8 mouse cellular contexts compared by ENCODE assay signal in genomic region chr1:22806626-22807096, GRCm38 (mm10). TPM values are rescaled to one million over a fixed set of nuclear protein-coding genes. Genes with fewer than 3 reads are reported as not detected.
DNase-seq lines count a peak whose midpoint lies in the region; ATAC-seq and TF ChIP-seq lines count a peak whose summit lies in the region.

No protein-coding gene starts in this region.

- TF ChIP-seq POLR2A in limb, embryonic 14.5 days (IDR thresholded peaks at IDR 0.05; ENCODE audit: borderline replicate concordance, extremely low read depth, insufficient read depth, insufficient read length), result no peak

- no peaks in the 10 kb centered on the region for H3K36me3 ChIP-seq in heart, embryonic 10.5 days
- H3K36me3 ChIP-seq in limb, embryonic 14.5 days (ENCODE audit: control insufficient read depth, insufficient read depth, low read length), result no peaks in the 10 kb centered on the region
- no peaks in the 10 kb centered on the region for H3K36me3 ChIP-seq in stomach, postnatal 0 days (ENCODE audit: control insufficient read depth, insufficient read depth, low read length)

- peak overlapping the region; percentile 76 for H3K4me3 ChIP-seq in heart, embryonic 10.5 days
- H3K4me3 ChIP-seq in limb, embryonic 14.5 days (replicated peaks; ENCODE audit: low read length), result peak overlapping the region; percentile 66
- H3K4me3 ChIP-seq in stomach, postnatal 0 days (ENCODE audit: low read depth, low read length), result peak overlapping the region; percentile 57

- TF ChIP-seq EP300 in stomach, postnatal 0 days (optimal IDR thresholded peaks at IDR 0.05), result no peak

- peaks cover 11% of the 10 kb centered on the region; the same call in 1 of the 2 replicates for H3K4me1 ChIP-seq in heart, embryonic 10.5 days
- peaks cover 3% of the 10 kb centered on the region; the same call in 1 of the 2 replicates for H3K4me1 ChIP-seq in limb, embryonic 14.5 days (ENCODE audit: control insufficient read depth, insufficient read depth, low read length)
- no peaks in the 10 kb centered on the region for H3K4me1 ChIP-seq in stomach, postnatal 0 days (replicated peaks; ENCODE audit: control insufficient read depth, insufficient read depth)

- H3K9ac ChIP-seq in limb, embryonic 14.5 days (ENCODE audit: low read depth, low read length, severe bottlenecking), result no peak overlapping the region
- H3K9ac ChIP-seq in stomach, postnatal 0 days (ENCODE audit: low read length), result no peak overlapping the region

- no peak for ATAC-seq in limb, embryonic 14.5 days (ENCODE audit: low FRiP score, low read depth)
- ATAC-seq in stomach, postnatal 0 days (ENCODE audit: low FRiP score, low TSS enrichment), result no peak
- ATAC-seq in CD4-positive, CD25-positive, alpha-beta regulatory T cell, adult 4 months, result no peak

- TF ChIP-seq CTCF in stomach, postnatal 0 days (IDR thresholded peaks at IDR 0.05; ENCODE audit: low read depth), result no peak

- H3K4me2 ChIP-seq in limb, embryonic 14.5 days (replicated peaks; ENCODE audit: low read depth, low read length, severe bottlenecking), result peak overlapping the region; percentile 93
- peak overlapping the region; percentile 89 for H3K4me2 ChIP-seq in stomach, postnatal 0 days (replicated peaks; ENCODE audit: low read depth)

- WGBS in heart, embryonic 10.5 days, result 20% methylated on average over 8 of the region's 8 CpGs
- 28% methylated on average over 8 of the region's 8 CpGs for WGBS in limb, embryonic 14.5 days
- 30% methylated on average over 8 of the region's 8 CpGs for WGBS in stomach, postnatal 0 days

- H3K27me3 ChIP-seq in heart, embryonic 10.5 days (ENCODE audit: insufficient read depth, poor library complexity, severe bottlenecking), result peaks cover 30% of the 10 kb centered on the region; the same call in 1 of the 2 replicates
- peaks cover 10% of the 10 kb centered on the region; the same call in 1 of the 2 replicates for H3K27me3 ChIP-seq in limb, embryonic 14.5 days (ENCODE audit: control insufficient read depth, insufficient read depth, low read length)
- no peaks in the 10 kb centered on the region for H3K27me3 ChIP-seq in stomach, postnatal 0 days (ENCODE audit: control insufficient read depth, insufficient read depth, low read length)

- DNase-seq in heart, embryonic 10.5 days (ENCODE audit: low spot score), result no peak
- DNase-seq in heart, adult 11 months, result no peak
- DNase-seq in right cerebral cortex, adult 18-20 months, result peak; percentile 14
- DNase-seq in right cerebral cortex, postnatal 14 days, result no peak
- no peak for DNase-seq in limb, embryonic 14.5 days (ENCODE audit: low spot score)
- DNase-seq in stomach, postnatal 0 days (ENCODE audit: low spot score), result no peak
- no peak for DNase-seq in spleen, adult 18-20 months

- no peak overlapping the region for H3K27ac ChIP-seq in heart, embryonic 10.5 days
- no peak overlapping the region for H3K27ac ChIP-seq in limb, embryonic 14.5 days (replicated peaks; ENCODE audit: low read depth, low read length)
- H3K27ac ChIP-seq in stomach, postnatal 0 days (replicated peaks), result no peak overlapping the region

- H3K9me3 ChIP-seq in heart, embryonic 10.5 days, result no peaks in the 10 kb centered on the region
- H3K9me3 ChIP-seq in limb, embryonic 14.5 days (ENCODE audit: control insufficient read depth, low read length), result no peaks in the 10 kb centered on the region
- no peaks in the 10 kb centered on the region for H3K9me3 ChIP-seq in stomach, postnatal 0 days (ENCODE audit: control insufficient read depth, low read length)

RNA-seq across cellular contexts. Expression of gene Rims1, which starts 0.9 kb away (rescaled TPM):
- 0.92 and 1.2 TPM in 2 replicates for polyA plus RNA-seq in heart, embryonic 10.5 days (2016; fragmentation: Nextera tagmentation; extraction: Ambion mirVana)
- polyA plus RNA-seq in limb, embryonic 14.5 days (2012; rRNA removed), result 1.4 TPM in 2 replicates
- polyA plus RNA-seq in limb, embryonic 14.5 days (2014; fragmentation: Nextera tagmentation; extraction: Ambion mirVana), result 1.5 and 1.8 TPM in 2 replicates
- 7.9 and 9.5 TPM in 2 replicates for polyA plus RNA-seq in stomach, postnatal 0 days (2015; fragmentation: Nextera tagmentation; extraction: Ambion mirVana)
- polyA plus RNA-seq in CD4-positive, CD25-positive, alpha-beta regulatory T cell, adult 4 months (2017; shearing (Covaris generic)), result not detected
